Mouse (Mus musculus): ENCODE results near the gene Gm20388. TPM values are rescaled to one million over a fixed set of nuclear protein-coding genes. Genes with fewer than 3 reads are reported as not detected.

Gene Gm20388
- polyA plus RNA-seq, 1 experiment from 2014 or later = not detected

DNA sequence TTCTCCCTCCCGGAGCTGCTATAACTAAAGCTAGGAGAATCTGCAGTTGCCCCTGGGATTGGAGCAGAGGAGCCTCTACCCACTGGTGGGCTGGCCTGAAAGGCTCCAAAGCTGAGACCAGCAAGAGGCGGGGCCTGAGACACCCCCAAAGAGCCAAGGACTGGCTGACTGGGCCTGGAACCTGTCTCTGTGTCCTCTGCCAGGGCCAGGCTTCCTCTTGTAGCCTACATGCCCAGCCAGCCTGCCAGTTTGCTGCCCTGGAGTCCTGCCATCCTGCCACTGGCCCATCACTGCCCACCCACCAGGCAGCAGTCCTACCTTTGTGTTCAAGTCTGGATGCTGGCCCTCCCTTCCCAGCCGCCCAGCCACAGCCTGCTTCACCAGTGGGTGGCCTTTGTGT lies 4419.8 kb downstream of the Gm20388 start:
- WGBS = 94% methylated on average over 2 of the region's 3 CpGs
- Histone ChIP-seq H3K36me3 (ENCODE audit: control insufficient read depth, insufficient read depth, low read length) (peaks cover 78% of the 10 kb centered on the region), H3K27me3 (ENCODE audit: control insufficient read depth, insufficient read depth, low read length) (no peaks in the 10 kb centered on the region), H3K4me3 (ENCODE audit: control insufficient read depth in 1 of 2, insufficient read depth in 1 of 2, low read depth in 1 of 2, low read length in 2 of 2) (no peak overlapping the region), H3K27ac (replicated peaks in 1 of 2; ENCODE audit: control insufficient read depth in 1 of 2, insufficient read depth in 1 of 2, low read depth in 2 of 2, low read length in 2 of 2) (no peak overlapping the region), H3K4me2 (ENCODE audit: low read length) (no peak overlapping the region), H3K9ac (ENCODE audit: low read length) (no peak overlapping the region), H3K9me3 (ENCODE audit: control insufficient read depth, low read length) (no peaks in the 10 kb centered on the region), H3K4me1 (ENCODE audit: control insufficient read depth in 2 of 2, insufficient read depth in 2 of 2, low read length in 2 of 2) (peaks cover 6 to 7% of the 10 kb centered on the region in 2 experiments)
- ATAC-seq (ENCODE audit: insufficient number of reproducible peaks, insufficient read depth, low FRiP score, low read depth) = no peak

DNA sequence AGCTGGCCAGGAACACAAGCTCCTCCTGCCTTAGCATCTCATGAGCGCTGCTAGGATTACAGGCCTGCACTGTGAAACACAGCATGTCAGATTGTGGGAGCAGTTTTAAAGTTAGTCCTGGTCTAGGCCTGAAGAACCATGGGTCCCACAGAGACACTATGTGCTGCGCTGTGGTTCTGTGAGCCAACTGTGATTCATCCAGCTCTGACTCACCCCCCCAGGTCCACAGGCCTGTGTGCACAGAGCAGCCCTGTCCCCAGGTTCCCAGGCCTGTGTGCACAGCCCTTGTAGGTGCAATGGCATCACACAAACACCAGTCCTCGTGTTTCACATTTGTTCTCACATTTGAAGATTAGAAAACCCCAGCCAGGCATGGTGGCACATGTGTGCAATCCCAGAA lies 4420.5 kb downstream of the Gm20388 start:
- ATAC-seq (ENCODE audit: insufficient number of reproducible peaks, insufficient read depth, low FRiP score, low read depth) = no peak
- 85% methylated on average over 3 of the region's 3 CpGs for WGBS

DNA sequence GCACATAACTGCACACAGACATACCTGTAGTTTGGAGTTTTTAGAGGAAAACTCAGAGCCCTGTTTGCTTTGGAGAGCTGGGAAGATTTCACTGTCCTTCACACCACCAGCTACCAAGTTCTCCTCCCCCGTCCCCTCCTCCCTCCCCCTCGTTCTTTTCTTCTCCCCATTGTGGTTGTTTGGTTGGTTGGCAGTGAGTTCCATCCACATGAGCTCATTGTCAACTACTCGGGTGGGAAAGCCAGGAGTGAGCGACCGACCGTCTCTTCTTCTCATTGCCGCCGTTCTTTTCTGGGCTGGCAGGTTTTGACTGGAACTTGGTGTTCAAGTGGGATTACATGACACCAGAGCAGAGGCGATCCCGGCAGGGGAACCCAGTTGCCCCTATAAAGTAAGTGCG lies 4421.1 kb downstream of the Gm20388 start:
- Histone ChIP-seq H3K27me3 (ENCODE audit: control insufficient read depth, insufficient read depth, low read length) (no peaks in the 10 kb centered on the region), H3K36me3 (ENCODE audit: control insufficient read depth, insufficient read depth, low read length) (peaks cover 82% of the 10 kb centered on the region), H3K9ac (ENCODE audit: low read length) (no peak overlapping the region), H3K27ac (replicated peaks in 1 of 2; ENCODE audit: control insufficient read depth in 1 of 2, insufficient read depth in 1 of 2, low read depth in 2 of 2, low read length in 2 of 2) (no peak overlapping the region), H3K4me1 (ENCODE audit: control insufficient read depth in 2 of 2, insufficient read depth in 2 of 2, low read length in 2 of 2) (peaks cover 6 to 7% of the 10 kb centered on the region in 2 experiments), H3K9me3 (ENCODE audit: control insufficient read depth, low read length) (no peaks in the 10 kb centered on the region), H3K4me2 (ENCODE audit: low read length) (no peak overlapping the region), H3K4me3 (ENCODE audit: control insufficient read depth in 1 of 2, insufficient read depth in 1 of 2, low read depth in 1 of 2, low read length in 2 of 2) (no peak overlapping the region)
- no peak for ATAC-seq (ENCODE audit: insufficient number of reproducible peaks, insufficient read depth, low FRiP score, low read depth)
- 62% methylated on average over 11 of the region's 11 CpGs for WGBS

More for the DNA sequence above, 4420.5 kb downstream of the Gm20388 start:
- Histone ChIP-seq H3K27ac (replicated peaks in 1 of 2; ENCODE audit: control insufficient read depth in 1 of 2, insufficient read depth in 1 of 2, low read depth in 2 of 2, low read length in 2 of 2) (no peak overlapping the region), H3K36me3 (ENCODE audit: control insufficient read depth, insufficient read depth, low read length) (peaks cover 80% of the 10 kb centered on the region), H3K27me3 (ENCODE audit: control insufficient read depth, insufficient read depth, low read length) (no peaks in the 10 kb centered on the region), H3K4me1 (ENCODE audit: control insufficient read depth in 2 of 2, insufficient read depth in 2 of 2, low read length in 2 of 2) (peaks cover 6 to 7% of the 10 kb centered on the region in 2 experiments), H3K4me2 (ENCODE audit: low read length) (no peak overlapping the region), H3K4me3 (ENCODE audit: control insufficient read depth in 1 of 2, insufficient read depth in 1 of 2, low read depth in 1 of 2, low read length in 2 of 2) (no peak overlapping the region), H3K9ac (ENCODE audit: low read length) (no peak overlapping the region), H3K9me3 (ENCODE audit: control insufficient read depth, low read length) (no peaks in the 10 kb centered on the region)

DNA sequence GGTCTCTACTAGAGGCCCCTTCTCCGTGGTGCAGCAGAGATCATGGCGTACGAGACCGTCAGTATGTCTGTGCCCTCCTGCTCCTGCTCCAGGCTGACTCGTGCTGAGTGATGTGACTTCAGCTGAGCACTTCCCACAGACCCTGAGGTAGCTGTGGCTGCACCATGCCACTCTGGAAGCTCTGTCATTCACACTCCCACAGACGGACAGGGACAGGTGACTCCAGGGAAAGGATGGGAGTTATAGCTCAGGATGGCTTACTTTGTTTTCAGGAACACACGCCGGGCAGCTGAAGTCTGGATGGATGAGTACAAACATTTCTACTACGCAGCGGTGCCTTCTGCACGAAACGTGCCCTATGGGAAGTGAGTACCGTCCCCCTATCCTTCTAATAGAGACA lies 4425.7 kb downstream of the Gm20388 start:
- Histone ChIP-seq H3K27ac (replicated peaks in 1 of 2; ENCODE audit: control insufficient read depth in 1 of 2, insufficient read depth in 1 of 2, low read depth in 2 of 2, low read length in 2 of 2) (no peak overlapping the region), H3K9me3 (ENCODE audit: control insufficient read depth, low read length) (no peaks in the 10 kb centered on the region), H3K4me1 (ENCODE audit: control insufficient read depth in 2 of 2, insufficient read depth in 2 of 2, low read length in 2 of 2) (peaks cover 0 to 2% of the 10 kb centered on the region in 2 experiments; a peak in 1 of 4 replicates), H3K27me3 (ENCODE audit: control insufficient read depth, insufficient read depth, low read length) (no peaks in the 10 kb centered on the region), H3K4me2 (ENCODE audit: low read length) (no peak overlapping the region), H3K36me3 (ENCODE audit: control insufficient read depth, insufficient read depth, low read length) (peaks cover 94% of the 10 kb centered on the region), H3K9ac (ENCODE audit: low read length) (no peak overlapping the region), H3K4me3 (ENCODE audit: control insufficient read depth in 1 of 2, insufficient read depth in 1 of 2, low read depth in 1 of 2, low read length in 2 of 2) (no peak overlapping the region)
- 91% methylated on average over 13 of the region's 13 CpGs for WGBS
- no peak for ATAC-seq (ENCODE audit: insufficient number of reproducible peaks, insufficient read depth, low FRiP score, low read depth)

DNA sequence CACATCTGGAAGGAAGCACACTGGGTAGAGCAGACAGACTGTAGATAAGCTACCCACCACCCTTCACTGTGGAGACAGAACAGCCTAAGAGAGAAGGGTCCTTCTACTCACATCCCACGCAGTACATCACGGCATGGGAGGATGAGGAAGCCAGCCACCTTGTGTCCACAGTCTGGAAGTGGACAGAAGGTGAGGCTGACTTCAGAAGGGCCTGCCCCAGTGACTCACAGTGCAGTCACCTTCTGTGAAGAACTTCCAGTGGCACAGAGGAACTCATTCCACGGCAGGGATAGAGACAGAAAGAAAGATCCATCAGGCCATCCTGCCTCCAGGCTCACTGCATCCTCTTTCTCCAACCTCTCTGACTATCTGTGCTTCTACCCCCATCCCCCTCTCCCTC lies 4429.1 kb downstream of the Gm20388 start:
- H3K27ac ChIP-seq (replicated peaks in 1 of 2; ENCODE audit: control insufficient read depth in 1 of 2, insufficient read depth in 1 of 2, low read depth in 2 of 2, low read length in 2 of 2) = no peak overlapping the region
- H3K9ac ChIP-seq (ENCODE audit: low read length) = no peak overlapping the region
- no peak overlapping the region for H3K4me3 ChIP-seq (ENCODE audit: control insufficient read depth in 1 of 2, insufficient read depth in 1 of 2, low read depth in 1 of 2, low read length in 2 of 2)
- peaks cover 97% of the 10 kb centered on the region for H3K36me3 ChIP-seq (ENCODE audit: control insufficient read depth, insufficient read depth, low read length)
- H3K4me2 ChIP-seq (ENCODE audit: low read length) = no peak overlapping the region
- no peaks in the 10 kb centered on the region for H3K27me3 ChIP-seq (ENCODE audit: control insufficient read depth, insufficient read depth, low read length)
- no peak for ATAC-seq (ENCODE audit: insufficient number of reproducible peaks, insufficient read depth, low FRiP score, low read depth)
- H3K9me3 ChIP-seq (ENCODE audit: control insufficient read depth, low read length) = no peaks in the 10 kb centered on the region
- H3K4me1 ChIP-seq (ENCODE audit: control insufficient read depth in 2 of 2, insufficient read depth in 2 of 2, low read length in 2 of 2) = peaks cover 0 to 2% of the 10 kb centered on the region in 2 experiments; a peak in 1 of 4 replicates
- 83% methylated on average over 3 of the region's 3 CpGs for WGBS

DNA sequence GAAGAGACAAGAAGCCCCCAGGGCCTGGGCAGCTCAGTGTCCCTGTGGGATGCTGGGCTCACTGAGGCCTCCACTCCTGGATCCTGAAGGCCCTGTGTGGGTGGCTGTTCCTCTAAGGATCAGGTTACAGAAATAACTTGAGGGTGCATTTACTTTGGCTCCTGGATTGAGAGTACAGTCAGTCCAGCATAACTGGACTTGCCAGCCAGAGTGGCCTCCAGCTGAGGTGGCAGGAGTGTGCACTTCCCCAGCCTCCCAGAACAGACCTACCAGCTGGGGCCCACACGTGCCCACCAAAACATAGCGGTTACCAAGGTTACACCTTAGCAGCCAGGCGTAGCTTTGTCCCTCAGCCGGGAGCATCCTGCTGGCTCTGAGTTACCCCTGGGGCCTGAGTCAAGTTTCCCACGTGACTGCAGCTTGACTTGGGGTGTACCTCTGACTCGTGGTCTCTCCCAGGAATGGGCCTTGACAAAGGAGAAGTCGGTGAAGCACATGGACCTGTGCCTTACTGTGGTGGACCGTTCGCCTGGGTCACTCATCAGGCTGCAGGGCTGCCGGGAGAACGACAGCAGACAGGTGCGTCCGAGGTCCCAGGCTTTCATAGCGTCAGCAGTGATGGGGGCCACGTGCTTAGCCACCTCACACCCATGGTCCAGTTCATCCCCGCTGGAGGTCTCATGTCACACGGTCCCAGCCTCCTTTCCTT lies 4429.9 kb downstream of the Gm20388 start:
- H3K27me3 ChIP-seq (ENCODE audit: control insufficient read depth, insufficient read depth, low read length) = no peaks in the 10 kb centered on the region

DNA sequence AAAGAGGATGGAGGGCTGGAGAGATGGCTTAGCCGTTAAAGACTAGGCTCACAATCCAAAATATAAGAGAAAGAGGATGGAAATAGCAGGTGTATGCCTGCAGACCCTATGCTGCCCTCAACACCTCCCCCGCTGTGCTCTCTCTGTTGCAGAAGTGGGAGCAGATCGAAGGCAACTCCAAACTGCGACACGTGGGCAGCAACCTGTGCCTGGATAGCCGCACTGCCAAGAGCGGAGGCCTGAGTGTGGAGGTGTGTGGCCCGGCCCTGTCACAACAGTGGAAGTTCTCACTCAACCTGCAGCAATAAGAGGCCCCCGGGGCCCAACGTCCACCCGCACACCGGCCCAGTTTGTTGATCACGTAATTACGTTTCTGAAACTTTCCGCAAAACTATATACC lies 4432.5 kb downstream of the Gm20388 start:
- H3K9ac ChIP-seq (ENCODE audit: low read length) = no peak overlapping the region
- H3K36me3 ChIP-seq (ENCODE audit: control insufficient read depth, insufficient read depth, low read length) = peaks cover 76% of the 10 kb centered on the region
- no peaks in the 10 kb centered on the region for H3K9me3 ChIP-seq (ENCODE audit: control insufficient read depth, low read length)
- no peak overlapping the region for H3K4me2 ChIP-seq (ENCODE audit: low read length)
- no peak overlapping the region for H3K4me3 ChIP-seq (ENCODE audit: control insufficient read depth in 1 of 2, insufficient read depth in 1 of 2, low read depth in 1 of 2, low read length in 2 of 2)
- H3K27me3 ChIP-seq (ENCODE audit: control insufficient read depth, insufficient read depth, low read length) = no peaks in the 10 kb centered on the region
- WGBS = 96% methylated on average over 15 of the region's 15 CpGs
- H3K27ac ChIP-seq (replicated peaks in 1 of 2; ENCODE audit: control insufficient read depth in 1 of 2, insufficient read depth in 1 of 2, low read depth in 2 of 2, low read length in 2 of 2) = no peak overlapping the region
- peaks cover 3 to 6% of the 10 kb centered on the region in 2 experiments; a peak in 3 of 4 replicates for H3K4me1 ChIP-seq (ENCODE audit: control insufficient read depth in 2 of 2, insufficient read depth in 2 of 2, low read length in 2 of 2)
- ATAC-seq (ENCODE audit: insufficient number of reproducible peaks, insufficient read depth, low FRiP score, low read depth) = no peak

More for the DNA sequence above, 4429.9 kb downstream of the Gm20388 start:
- 81% methylated on average over 17 of the region's 17 CpGs for whole genome bisulfite sequencing
- H3K9me3 ChIP-seq (ENCODE audit: control insufficient read depth, low read length) = no peaks in the 10 kb centered on the region
- no peak overlapping the region for H3K27ac ChIP-seq (replicated peaks in 1 of 2; ENCODE audit: control insufficient read depth in 1 of 2, insufficient read depth in 1 of 2, low read depth in 2 of 2, low read length in 2 of 2)
- H3K9ac ChIP-seq (ENCODE audit: low read length) = no peak overlapping the region
- ATAC-seq (ENCODE audit: insufficient number of reproducible peaks, insufficient read depth, low FRiP score, low read depth) = no peak
- peaks cover 0 to 2% of the 10 kb centered on the region in 2 experiments; a peak in 1 of 4 replicates for H3K4me1 ChIP-seq (ENCODE audit: control insufficient read depth in 2 of 2, insufficient read depth in 2 of 2, low read length in 2 of 2)
- H3K36me3 ChIP-seq (ENCODE audit: control insufficient read depth, insufficient read depth, low read length) = peaks cover 96% of the 10 kb centered on the region
- no peak overlapping the region for H3K4me2 ChIP-seq (ENCODE audit: low read length)
- H3K4me3 ChIP-seq (ENCODE audit: control insufficient read depth in 1 of 2, insufficient read depth in 1 of 2, low read depth in 1 of 2, low read length in 2 of 2) = no peak overlapping the region

DNA sequence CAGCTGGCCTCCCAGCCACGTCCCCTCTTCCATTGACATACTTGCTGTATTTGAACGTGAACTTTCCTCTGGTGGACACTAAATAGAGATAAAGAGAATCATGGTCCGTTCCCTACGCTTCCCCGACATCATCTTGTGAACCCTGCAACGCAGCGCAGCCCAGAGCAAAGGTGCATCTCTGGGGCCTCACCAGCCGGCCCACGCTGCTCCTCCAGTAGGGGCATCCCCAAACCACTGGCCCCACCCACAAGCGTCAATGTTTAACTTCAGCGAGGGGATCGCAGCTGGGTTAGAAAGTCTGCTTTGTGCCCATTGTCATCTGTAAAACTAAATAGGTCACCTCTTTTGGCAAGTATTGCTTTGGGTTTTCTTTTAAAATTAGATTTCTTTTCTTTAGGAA lies 4433.4 kb downstream of the Gm20388 start:
- H3K9me3 ChIP-seq (ENCODE audit: control insufficient read depth, low read length) = no peaks in the 10 kb centered on the region
- ATAC-seq (ENCODE audit: insufficient number of reproducible peaks, insufficient read depth, low FRiP score, low read depth) = no peak
- H3K27me3 ChIP-seq (ENCODE audit: control insufficient read depth, insufficient read depth, low read length) = no peaks in the 10 kb centered on the region
- no peak overlapping the region for H3K4me2 ChIP-seq (ENCODE audit: low read length)
- H3K36me3 ChIP-seq (ENCODE audit: control insufficient read depth, insufficient read depth, low read length) = peaks cover 69% of the 10 kb centered on the region
- H3K27ac ChIP-seq (replicated peaks in 1 of 2; ENCODE audit: control insufficient read depth in 1 of 2, insufficient read depth in 1 of 2, low read depth in 2 of 2, low read length in 2 of 2) = no peak overlapping the region
- no peak overlapping the region for H3K4me3 ChIP-seq (ENCODE audit: control insufficient read depth in 1 of 2, insufficient read depth in 1 of 2, low read depth in 1 of 2, low read length in 2 of 2)
- H3K4me1 ChIP-seq (ENCODE audit: control insufficient read depth in 2 of 2, insufficient read depth in 2 of 2, low read length in 2 of 2) = peaks cover 3 to 7% of the 10 kb centered on the region in 2 experiments; a peak in 3 of 4 replicates
- WGBS = 86% methylated on average over 12 of the region's 12 CpGs
- no peak overlapping the region for H3K9ac ChIP-seq (ENCODE audit: low read length)

All from heart, embryonic 14.5 days (tissue).